Mouse (Mus musculus) gonadal fat pad, adult 2 months (tissue): ENCODE data around the gene Npc1l1. TPM values are rescaled to one million over a fixed set of nuclear protein-coding genes. Genes with fewer than 3 reads are reported as not detected.

Experiments
- DNase-seq: peaks from one replicate; pipeline ENCODE4 v3.0.0-alpha.2; 2012; ENCODE audit warnings: low read depth
- polyA plus RNA-seq: library from polyadenylated mRNA; depleted of rRNA; stranded (reverse); fragments of >200 nt; gene quantifications from 2 replicates; pipeline ENCODE4 v1.2.3, GENCODE M21; 2012

Gene Npc1l1
- polyA plus RNA-seq, 1 experiment, result 2.0 TPM

- no peak for DNase-seq
These were observed 22.9 kb downstream of the Npc1l1 start for GRCm38 (mm10) chr11:6207090-6207489.

GRCm38 (mm10) chr11:6200570-6200969, 29.4 kb downstream of the Npc1l1 start:
- no peak for DNase-seq

GRCm38 (mm10) chr11:6200087-6200569, 29.8 kb downstream of the Npc1l1 start, which contains the start of gene Nudcd3:
TSS of gene Nudcd3 (minus strand) at chr11:6200415.
- DNase-seq, result no peak

- no peak for DNase-seq
These were observed 30.4 kb downstream of the Npc1l1 start, which contains the start of gene A730071L15Rik for GRCm38 (mm10) chr11:6199410-6200086. TSS of gene A730071L15Rik (plus strand) at chr11:6200029.

GRCm38 (mm10) chr11:6198449-6198848, 31.5 kb downstream of the Npc1l1 start:
- DNase-seq, result no peak

GRCm38 (mm10) chr11:6196780-6197179, 33.2 kb downstream of the Npc1l1 start:
- no peak for DNase-seq

GRCm38 (mm10) chr11:6187878-6188277, 42.1 kb downstream of the Npc1l1 start:
- no peak for DNase-seq

GRCm38 (mm10) chr11:6187399-6187798, 42.5 kb downstream of the Npc1l1 start:
- DNase-seq, result no peak

GRCm38 (mm10) chr11:6184202-6184935, 45.6 kb downstream of the Npc1l1 start:
- DNase-seq, result no peak

- no peak for DNase-seq
These were observed 46.7 kb downstream of the Npc1l1 start for GRCm38 (mm10) chr11:6183246-6183645.

- no peak for DNase-seq
These were observed 49.0 kb downstream of the Npc1l1 start for GRCm38 (mm10) chr11:6180811-6181399.

GRCm38 (mm10) chr11:6179194-6179593, 50.7 kb downstream of the Npc1l1 start:
- DNase-seq, result no peak

GRCm38 (mm10) chr11:6178673-6179166, 51.2 kb downstream of the Npc1l1 start:
- DNase-seq, result no peak

GRCm38 (mm10) chr11:6177781-6178420, 52.0 kb downstream of the Npc1l1 start:
- no peak for DNase-seq

GRCm38 (mm10) chr11:6175506-6175905, 54.4 kb downstream of the Npc1l1 start:
- no peak for DNase-seq

GRCm38 (mm10) chr11:6174719-6175118, 55.2 kb downstream of the Npc1l1 start:
- no peak for DNase-seq

- no peak for DNase-seq
These were observed 60.8 kb downstream of the Npc1l1 start for GRCm38 (mm10) chr11:6169041-6169663.

GRCm38 (mm10) chr11:6166351-6166750, 63.6 kb downstream of the Npc1l1 start:
- no peak for DNase-seq

GRCm38 (mm10) chr11:6165391-6166081, 64.4 kb downstream of the Npc1l1 start:
- no peak for DNase-seq

GRCm38 (mm10) chr11:6164781-6165180, 65.2 kb downstream of the Npc1l1 start:
- no peak for DNase-seq

GRCm38 (mm10) chr11:6163706-6164105, 66.2 kb downstream of the Npc1l1 start:
- no peak for DNase-seq
